Mouse (Mus musculus): ENCODE measurements around the gene Krtap9-1. TPM values are rescaled to one million over a fixed set of nuclear protein-coding genes. Genes with fewer than 3 reads are reported as not detected.

The Krtap9-1 gene
- polyA plus RNA-seq, 1 experiment: not detected

DNA sequence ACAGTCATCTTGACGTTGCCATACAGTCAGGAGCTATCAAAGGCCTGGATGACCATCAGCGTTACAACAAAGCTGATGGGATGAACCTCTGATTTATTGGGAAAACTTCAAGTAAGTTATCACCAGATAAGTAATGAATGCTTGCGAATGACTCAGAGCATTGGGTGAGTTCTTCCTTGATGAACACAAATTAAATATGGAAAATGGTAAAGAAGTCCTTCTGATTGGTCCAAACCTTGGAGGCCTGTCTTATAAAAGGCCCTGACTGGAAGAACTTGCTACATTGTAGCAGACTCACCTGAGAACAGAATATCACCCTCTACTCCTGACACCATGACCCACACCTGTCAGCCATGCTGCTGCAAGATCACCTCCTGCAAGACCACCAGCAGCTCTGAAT, 41.3 kb downstream of the Krtap9-1 start, which contains the start of gene Gm11565:
TSS of gene Gm11565 (plus strand) at position 301 of the 400 bp plus-strand sequence.
- TF ChIP-seq CTCF (IDR thresholded peaks at IDR 0.05; ENCODE audit: low read depth, low read length) (no peak), POLR2A (IDR thresholded peaks at IDR 0.05; ENCODE audit: borderline replicate concordance, low read depth, low read length) (no peak)
- Histone ChIP-seq H3K4me3 (ENCODE audit: insufficient read depth, low read length) (no peak within 1 kb of the TSS), H3K4me1 (ENCODE audit: control insufficient read depth, insufficient read depth, low read length) (no peaks in the 10 kb centered on the region), H3K27ac (ENCODE audit: insufficient read depth, low read depth, low read length) (no peak within 1 kb of the TSS)

Other genes starting within 250 kb of the Krtap9-1 start
- gene Krtap4-1, start 245.2 kb upstream of the Krtap9-1 start, polyA plus RNA-seq (2012; ENCODE audit: insufficient read depth, insufficient read length, missing spikeins): not detected in 2 replicates
- gene Krtap4-2, start 238.3 kb upstream of the Krtap9-1 start, polyA plus RNA-seq (2012; ENCODE audit: insufficient read depth, insufficient read length, missing spikeins): not detected in 2 replicates
- not detected in 2 replicates for gene Krtap4-7, start 229.3 kb upstream of the Krtap9-1 start, polyA plus RNA-seq (2012; ENCODE audit: insufficient read depth, insufficient read length, missing spikeins)
- gene Gm11555, start 223.2 kb upstream of the Krtap9-1 start, polyA plus RNA-seq (2012; ENCODE audit: insufficient read depth, insufficient read length, missing spikeins): not detected in 2 replicates
- gene Gm11563, start 214.4 kb upstream of the Krtap9-1 start, polyA plus RNA-seq (2012; ENCODE audit: insufficient read depth, insufficient read length, missing spikeins): not detected in 2 replicates
- not detected in 2 replicates for gene Krtap4-6, start 207.4 kb upstream of the Krtap9-1 start, polyA plus RNA-seq (2012; ENCODE audit: insufficient read depth, insufficient read length, missing spikeins)
- not detected in 2 replicates for gene Gm14190, start 182.6 kb upstream of the Krtap9-1 start, polyA plus RNA-seq (2012; ENCODE audit: insufficient read depth, insufficient read length, missing spikeins)
- not detected in 2 replicates for gene Gm14180, start 139.1 kb upstream of the Krtap9-1 start, polyA plus RNA-seq (2012; ENCODE audit: insufficient read depth, insufficient read length, missing spikeins)
- gene Gm11595, start 100.5 kb upstream of the Krtap9-1 start, polyA plus RNA-seq (2012; ENCODE audit: insufficient read depth, insufficient read length, missing spikeins): not detected in 2 replicates
- gene Krtap4-8, start 92.7 kb upstream of the Krtap9-1 start, polyA plus RNA-seq (2012; ENCODE audit: insufficient read depth, insufficient read length, missing spikeins): not detected in 2 replicates
- not detected in 2 replicates for gene Krtap4-9, start 88.2 kb upstream of the Krtap9-1 start, polyA plus RNA-seq (2012; ENCODE audit: insufficient read depth, insufficient read length, missing spikeins)
- not detected in 2 replicates for gene Gm11596, start 79.9 kb upstream of the Krtap9-1 start, polyA plus RNA-seq (2012; ENCODE audit: insufficient read depth, insufficient read length, missing spikeins)
- not detected in 2 replicates for gene Gm11569, start 74.5 kb upstream of the Krtap9-1 start, polyA plus RNA-seq (2012; ENCODE audit: insufficient read depth, insufficient read length, missing spikeins)
- gene Gm11554, start 68.9 kb upstream of the Krtap9-1 start, polyA plus RNA-seq (2012; ENCODE audit: insufficient read depth, insufficient read length, missing spikeins): not detected in 2 replicates
- gene Krtap4-13, start 63.5 kb upstream of the Krtap9-1 start, polyA plus RNA-seq (2012; ENCODE audit: insufficient read depth, insufficient read length, missing spikeins): not detected in 2 replicates
- gene Gm11564, start 57.7 kb upstream of the Krtap9-1 start, polyA plus RNA-seq (2012; ENCODE audit: insufficient read depth, insufficient read length, missing spikeins): not detected in 2 replicates
- gene 2300003K06Rik, start 35.3 kb upstream of the Krtap9-1 start, polyA plus RNA-seq (2012; ENCODE audit: insufficient read depth, insufficient read length, missing spikeins): not detected in 2 replicates
- gene Krtap4-16, start 21.8 kb upstream of the Krtap9-1 start, polyA plus RNA-seq (2012; ENCODE audit: insufficient read depth, insufficient read length, missing spikeins): not detected in 2 replicates
- gene Gm11568, start 15.5 kb upstream of the Krtap9-1 start, polyA plus RNA-seq (2012; ENCODE audit: insufficient read depth, insufficient read length, missing spikeins): not detected in 2 replicates
- gene Gm11559, start 8.9 kb upstream of the Krtap9-1 start, polyA plus RNA-seq (2012; ENCODE audit: insufficient read depth, insufficient read length, missing spikeins): not detected in 2 replicates
- gene Gm11567, start 5.8 kb downstream of the Krtap9-1 start, polyA plus RNA-seq (2012; ENCODE audit: insufficient read depth, insufficient read length, missing spikeins): not detected in 2 replicates
- not detected in 2 replicates for gene Krtap31-1, start 34.5 kb downstream of the Krtap9-1 start, polyA plus RNA-seq (2012; ENCODE audit: insufficient read depth, insufficient read length, missing spikeins)
- not detected in 2 replicates for gene Gm11565, start 41.4 kb downstream of the Krtap9-1 start, polyA plus RNA-seq (2012; ENCODE audit: insufficient read depth, insufficient read length, missing spikeins)
- gene Krtap31-2, start 62.9 kb downstream of the Krtap9-1 start, polyA plus RNA-seq (2012; ENCODE audit: insufficient read depth, insufficient read length, missing spikeins): not detected in 2 replicates
- gene Krtap9-5, start 75.1 kb downstream of the Krtap9-1 start, polyA plus RNA-seq (2012; ENCODE audit: insufficient read depth, insufficient read length, missing spikeins): not detected in 2 replicates
- gene Krtap29-1, start 105.7 kb downstream of the Krtap9-1 start, polyA plus RNA-seq (2012; ENCODE audit: insufficient read depth, insufficient read length, missing spikeins): not detected in 2 replicates
- gene Krtap16-1, start 113.2 kb downstream of the Krtap9-1 start, polyA plus RNA-seq (2012; ENCODE audit: insufficient read depth, insufficient read length, missing spikeins): not detected in 2 replicates
- gene Krtap17-1, start 120.6 kb downstream of the Krtap9-1 start, polyA plus RNA-seq (2012; ENCODE audit: insufficient read depth, insufficient read length, missing spikeins): not detected in 2 replicates
- gene Krt33a, start 142.8 kb downstream of the Krtap9-1 start, polyA plus RNA-seq (2012; ENCODE audit: insufficient read depth, insufficient read length, missing spikeins): not detected in 2 replicates
- gene Krt33b, start 156.5 kb downstream of the Krtap9-1 start, polyA plus RNA-seq (2012; ENCODE audit: insufficient read depth, insufficient read length, missing spikeins): not detected in 2 replicates
- gene Krt34, start 168.2 kb downstream of the Krtap9-1 start, polyA plus RNA-seq (2012; ENCODE audit: insufficient read depth, insufficient read length, missing spikeins): not detected in 2 replicates
- gene Krt31, start 177.2 kb downstream of the Krtap9-1 start, polyA plus RNA-seq (2012; ENCODE audit: insufficient read depth, insufficient read length, missing spikeins): not detected in 2 replicates
- not detected in 2 replicates for gene Krt32, start 214.8 kb downstream of the Krtap9-1 start, polyA plus RNA-seq (2012; ENCODE audit: insufficient read depth, insufficient read length, missing spikeins)
- not detected in 2 replicates for gene Krt35, start 222.9 kb downstream of the Krtap9-1 start, polyA plus RNA-seq (2012; ENCODE audit: insufficient read depth, insufficient read length, missing spikeins)
- gene Krt36, start 232.2 kb downstream of the Krtap9-1 start, polyA plus RNA-seq (2012; ENCODE audit: insufficient read depth, insufficient read length, missing spikeins): not detected in 2 replicates
- gene Krt13, start 248.2 kb downstream of the Krtap9-1 start, polyA plus RNA-seq (2012; ENCODE audit: insufficient read depth, insufficient read length, missing spikeins): not detected in 2 replicates